Mouse (Mus musculus) ES-E14 (cell line): ENCODE data around the gene Lhfpl2. TPM values are rescaled to one million over a fixed set of nuclear protein-coding genes. Genes with fewer than 3 reads are reported as not detected.

Experiments
- DNase-seq: peaks from one replicate; pipeline ENCODE4 v3.0.0-alpha.2; 2013; ENCODE audit warnings: low read depth, low spot score
- H3K27ac ChIP-seq: 2 replicates; pipeline ENCODE4 v1.5.1; 2012; ENCODE audit warnings: low read depth, mild to moderate bottlenecking, low read length, moderate library complexity, mixed read lengths; ENCODE audit not compliant: poor library complexity, insufficient read depth, severe bottlenecking
- H3K36me3 ChIP-seq: 2 replicates; pipeline ENCODE4 v1.6.1; 2012; ENCODE audit warnings: mild to moderate bottlenecking, low read length, moderate library complexity, mixed read lengths; ENCODE audit not compliant: control insufficient read depth, poor library complexity, insufficient read depth, severe bottlenecking
- H3K4me1 ChIP-seq, 2 experiments: fragments of 150-350 bp in 1 of 2; sonication (generic) in 1 of 2; 2 replicates each; pipeline ENCODE4 v1.6.1; 2012; ENCODE audit warnings: low read length in 2 of 2, mild to moderate bottlenecking in 1 of 2, mixed read lengths in 1 of 2; ENCODE audit not compliant: control insufficient read depth in 2 of 2, insufficient read depth in 2 of 2, poor library complexity in 1 of 2
- H3K4me3 ChIP-seq, 2 experiments: fragments of 150-350 bp in 1 of 2; sonication (generic) in 1 of 2; 2 replicates each; pipeline ENCODE4 v1.5.1; 2012; ENCODE audit warnings: low read length in 2 of 2, low read depth in 1 of 2, mild to moderate bottlenecking in 1 of 2, mixed read lengths in 1 of 2; ENCODE audit not compliant: insufficient read depth in 1 of 2, poor library complexity in 1 of 2, severe bottlenecking in 1 of 2
- H3K9ac ChIP-seq: 2 replicates; pipeline ENCODE4 v1.6.1; 2012; ENCODE audit warnings: low read depth, mild to moderate bottlenecking, low read length, mixed read lengths; ENCODE audit not compliant: poor library complexity, insufficient read depth, severe bottlenecking
- H3K9me3 ChIP-seq: fragments of 150-350 bp; sonication (generic); 2 replicates; pipeline ENCODE4 v1.6.1; 2012; ENCODE audit warnings: low read depth, mild to moderate bottlenecking, low read length; ENCODE audit not compliant: control insufficient read depth, insufficient read depth
- CHD2 ChIP-seq: IDR thresholded peaks from 2 replicates; pipeline ENCODE4 v1.6.1; 2014; ENCODE audit warnings: mild to moderate bottlenecking, low read depth, low read length, inconsistent platforms
- HCFC1 ChIP-seq: IDR thresholded peaks from 2 replicates; pipeline ENCODE4 v1.6.1; 2012; ENCODE audit warnings: low read length, inconsistent platforms, borderline replicate concordance; ENCODE audit not compliant: insufficient read depth
- MAFK ChIP-seq: IDR thresholded peaks from 2 replicates; pipeline ENCODE4 v1.6.1; 2014; ENCODE audit warnings: mild to moderate bottlenecking, low read depth, low read length, inconsistent platforms; ENCODE audit not compliant: insufficient read depth
- ZC3H11A ChIP-seq: IDR thresholded peaks from 2 replicates; pipeline ENCODE4 v1.6.1; 2012; ENCODE audit warnings: low read depth, mild to moderate bottlenecking, inconsistent platforms, low read length, borderline replicate concordance
- ZNF384 ChIP-seq: IDR thresholded peaks from 2 replicates; pipeline ENCODE4 v1.6.1; 2012; ENCODE audit warnings: low read depth, low read length, inconsistent platforms
- in situ Hi-C, 2 experiments: fragments of 600-800 bp; cut with MboI; formaldehyde crosslinking; loops; one replicate each; pipeline ENCODE4 v1.15.1; 2025; ENCODE audit warnings: low sequenced_read_pairs in 2 of 2, inconsistent platforms in 1 of 2; ENCODE audit not compliant: unreplicated experiment in 2 of 2
- total RNA-seq: library from RNA; depleted of rRNA; stranded (reverse); fragments of 300-350 nt; gene quantifications from 2 replicates; pipeline ENCODE4 v1.2.3, GENCODE M21; 2012

Lhfpl2 gene
- total RNA-seq, 1 experiment, result 8.8 TPM

- in situ Hi-C loops, result no loop called here
- Histone ChIP-seq H3K9me3 (no peaks in the 10 kb centered on the region), H3K4me3 (no peak overlapping the region), H3K4me1 (no peaks in the 10 kb centered on the region), H3K36me3 (no peaks in the 10 kb centered on the region), H3K27ac (no peak overlapping the region), H3K9ac (no peak overlapping the region)
- no peak for TF ChIP-seq MAFK
- TF ChIP-seq ZC3H11A, result no peak
- TF ChIP-seq CHD2, result no peak
- TF ChIP-seq HCFC1, result no peak
- TF ChIP-seq ZNF384, result no peak
- DNase-seq, result no peak
These were observed 41.5 kb downstream of the Lhfpl2 start for GRCm38 (mm10) chr13:94099087-94099486.

- H3K4me3 ChIP-seq, result no peak overlapping the region
- H3K4me1 ChIP-seq, result no peaks in the 10 kb centered on the region
- no peak overlapping the region for H3K27ac ChIP-seq
- H3K9me3 ChIP-seq, result no peaks in the 10 kb centered on the region
- H3K36me3 ChIP-seq, result no peaks in the 10 kb centered on the region
- in situ Hi-C loops, result no loop called here
- TF ChIP-seq ZC3H11A (no peak), MAFK (no peak), ZNF384 (no peak), CHD2 (no peak), HCFC1 (no peak)
- no peak for DNase-seq
- H3K9ac ChIP-seq, result no peak overlapping the region
These were observed 42.8 kb downstream of the Lhfpl2 start for GRCm38 (mm10) chr13:94100361-94100760.

- H3K4me3 ChIP-seq, result no peak overlapping the region
- H3K4me1 ChIP-seq, result no peaks in the 10 kb centered on the region
- no peaks in the 10 kb centered on the region for H3K9me3 ChIP-seq
- no peaks in the 10 kb centered on the region for H3K36me3 ChIP-seq
- no peak for TF ChIP-seq ZC3H11A
- no peak for TF ChIP-seq CHD2
- H3K27ac ChIP-seq, result no peak overlapping the region
- H3K9ac ChIP-seq, result no peak overlapping the region
- DNase-seq, result no peak
- in situ Hi-C loops, result no loop called here
These were observed 43.5 kb downstream of the Lhfpl2 start for GRCm38 (mm10) chr13:94101020-94101571.

GRCm38 (mm10) chr13:94104866-94105475 lies 47.4 kb downstream of the Lhfpl2 start:
- DNase-seq, result no peak
- Histone ChIP-seq H3K9ac (no peak overlapping the region), H3K4me3 (no peak overlapping the region), H3K4me1 (no peaks in the 10 kb centered on the region), H3K36me3 (no peaks in the 10 kb centered on the region), H3K9me3 (no peaks in the 10 kb centered on the region), H3K27ac (no peak overlapping the region)
- in situ Hi-C loops, result no loop called here
- TF ChIP-seq CHD2 (no peak), ZNF384 (no peak), ZC3H11A (no peak), HCFC1 (no peak), MAFK (no peak)

- H3K9ac ChIP-seq, result no peak overlapping the region
- no peak for DNase-seq
- TF ChIP-seq MAFK (no peak), HCFC1 (no peak), ZC3H11A (no peak), ZNF384 (no peak), CHD2 (no peak)
- no peak overlapping the region for H3K27ac ChIP-seq
- H3K4me1 ChIP-seq, result no peaks in the 10 kb centered on the region
- H3K36me3 ChIP-seq, result no peaks in the 10 kb centered on the region
- no peaks in the 10 kb centered on the region for H3K9me3 ChIP-seq
- in situ Hi-C loops, result no loop called here
- no peak overlapping the region for H3K4me3 ChIP-seq
These were observed 48.8 kb downstream of the Lhfpl2 start for GRCm38 (mm10) chr13:94106431-94106830.
